Mouse (Mus musculus) C2C12 (cell line): ENCODE measurements around the gene Tfap2a. TPM values are rescaled to one million over a fixed set of nuclear protein-coding genes. Genes with fewer than 3 reads are reported as not detected.

Experiments
- H3K27me3 ChIP-seq: one replicate; pipeline ENCODE4 v1.6.1; 2011; ENCODE audit not compliant: control insufficient read depth, insufficient read depth, insufficient read length
- H3K36me3 ChIP-seq: one replicate; pipeline ENCODE4 v1.6.1; 2011; ENCODE audit not compliant: control insufficient read depth, insufficient read depth
- H3K4me3 ChIP-seq: one replicate; pipeline ENCODE4 v1.5.1; 2011; ENCODE audit warnings: mild to moderate bottlenecking, control low read depth; ENCODE audit not compliant: poor library complexity, insufficient read depth, severe bottlenecking
- H3K79me2 ChIP-seq: one replicate; pipeline ENCODE4 v1.6.1; 2011; ENCODE audit not compliant: control insufficient read depth, insufficient read depth
- H3K79me3 ChIP-seq: one replicate; pipeline ENCODE4 v1.6.1; 2011; ENCODE audit warnings: low read depth, control low read depth
- H3ac ChIP-seq: one replicate; pipeline ENCODE3; 2011; ENCODE audit warnings: low read depth; ENCODE audit not compliant: control insufficient read depth, insufficient read length
- CEBPB ChIP-seq: IDR thresholded peaks from one replicate; pipeline ENCODE4 v1.6.1; 2011; ENCODE audit warnings: low read depth, mild to moderate bottlenecking, control low read depth, moderate library complexity
- CTCF ChIP-seq: IDR thresholded peaks from one replicate; pipeline ENCODE4 v1.5.1; 2011; ENCODE audit not compliant: control insufficient read depth, insufficient read depth, insufficient read length
- FOSL1 ChIP-seq: IDR thresholded peaks from one replicate; pipeline ENCODE4 v1.8.0; 2011; ENCODE audit warnings: mild to moderate bottlenecking, low read length; ENCODE audit not compliant: poor library complexity, insufficient read depth, severe bottlenecking
- MAX ChIP-seq: IDR thresholded peaks from one replicate; pipeline ENCODE4 v1.6.1; 2011; ENCODE audit warnings: mild to moderate bottlenecking, control low read depth
- MYOD1 ChIP-seq: IDR thresholded peaks from one replicate; pipeline ENCODE4 v1.6.1; 2011; ENCODE audit warnings: low read depth; ENCODE audit not compliant: control insufficient read depth, insufficient read length
- MYOG ChIP-seq: IDR thresholded peaks from one replicate; pipeline ENCODE4 v1.6.1; 2011; ENCODE audit not compliant: control insufficient read depth, insufficient read length; ENCODE audit errors: extremely low read depth
- USF1 ChIP-seq: IDR thresholded peaks from one replicate; pipeline ENCODE4 v1.6.1; 2011; ENCODE audit warnings: low read depth, mild to moderate bottlenecking, control low read depth, moderate library complexity
- polyA plus RNA-seq: library from polyadenylated mRNA; unstranded; fragments of >200 nt; fragmentation: generic; extraction: Trizol; gene quantifications from one replicate; pipeline ENCODE4 v1.2.1, GENCODE M21; 2012; ENCODE audit warnings: missing spikeins

Gene Tfap2a
- polyA plus RNA-seq, 1 experiment, result 0.89 TPM

- peaks cover 77% of the 10 kb centered on the region for H3K27me3 ChIP-seq
- no peaks in the 10 kb centered on the region for H3K79me3 ChIP-seq
- H3K4me3 ChIP-seq, result no peak overlapping the region
- TF ChIP-seq FOSL1, result no peak
- no peak for TF ChIP-seq MAX
- TF ChIP-seq CTCF, result no peak
- no peak overlapping the region for H3ac ChIP-seq
- H3K36me3 ChIP-seq, result no peaks in the 10 kb centered on the region
- no peaks in the 10 kb centered on the region for H3K79me2 ChIP-seq
These were observed 2.7 kb upstream of the Tfap2a start for GRCm38 (mm10) chr13:40740727-40741360.

GRCm38 (mm10) chr13:40739901-40740300 is 1.7 kb upstream of the Tfap2a start:
- H3ac ChIP-seq, result no peak overlapping the region
- H3K4me3 ChIP-seq, result no peak overlapping the region

GRCm38 (mm10) chr13:40739121-40739650 is 1.0 kb upstream of the Tfap2a start:
- no peak overlapping the region for H3ac ChIP-seq
- H3K4me3 ChIP-seq, result no peak overlapping the region
- no peaks in the 10 kb centered on the region for H3K79me3 ChIP-seq
- no peaks in the 10 kb centered on the region for H3K79me2 ChIP-seq
- H3K36me3 ChIP-seq, result no peaks in the 10 kb centered on the region
- no peak for TF ChIP-seq MYOG
- no peak for TF ChIP-seq CTCF
- no peak for TF ChIP-seq CEBPB
- TF ChIP-seq FOSL1, result no peak
- no peak for TF ChIP-seq MAX
- TF ChIP-seq USF1, result no peak
- TF ChIP-seq MYOD1, result no peak
- peaks cover 77% of the 10 kb centered on the region for H3K27me3 ChIP-seq

More at GRCm38 (mm10) chr13:40739901-40740300, 1.7 kb upstream of the Tfap2a start:
- H3K27me3 ChIP-seq, result peaks cover 80% of the 10 kb centered on the region
- H3K79me3 ChIP-seq, result no peaks in the 10 kb centered on the region
- H3K79me2 ChIP-seq, result no peaks in the 10 kb centered on the region
- TF ChIP-seq MYOD1 (no peak), USF1 (no peak), FOSL1 (no peak), MAX (no peak)
- no peaks in the 10 kb centered on the region for H3K36me3 ChIP-seq

GRCm38 (mm10) chr13:40737761-40738160 is 415 bp downstream of the Tfap2a start:
- no peak overlapping the region for H3ac ChIP-seq
- no peaks in the 10 kb centered on the region for H3K36me3 ChIP-seq
- no peak overlapping the region for H3K4me3 ChIP-seq
- no peaks in the 10 kb centered on the region for H3K79me2 ChIP-seq
- TF ChIP-seq MYOG (no peak), MYOD1 (no peak), MAX (no peak), CEBPB (no peak), FOSL1 (no peak), USF1 (no peak), CTCF (no peak)
- peaks cover 80% of the 10 kb centered on the region for H3K27me3 ChIP-seq
- H3K79me3 ChIP-seq, result no peaks in the 10 kb centered on the region

GRCm38 (mm10) chr13:40737099-40737498 is 1.1 kb downstream of the Tfap2a start:
- Histone ChIP-seq H3K79me3 (no peaks in the 10 kb centered on the region), H3K79me2 (no peaks in the 10 kb centered on the region), H3K36me3 (no peaks in the 10 kb centered on the region), H3K4me3 (no peak overlapping the region), H3ac (no peak overlapping the region), H3K27me3 (peaks cover 80% of the 10 kb centered on the region)
- TF ChIP-seq FOSL1 (no peak), MYOD1 (no peak), CEBPB (no peak), MAX (no peak), CTCF (no peak), USF1 (no peak), MYOG (no peak)

GRCm38 (mm10) chr13:40736107-40736780 is 1.9 kb downstream of the Tfap2a start:
- Histone ChIP-seq H3ac (no peak overlapping the region), H3K36me3 (no peaks in the 10 kb centered on the region), H3K79me2 (no peaks in the 10 kb centered on the region), H3K4me3 (no peak overlapping the region), H3K79me3 (no peaks in the 10 kb centered on the region), H3K27me3 (peaks cover 80% of the 10 kb centered on the region)
- TF ChIP-seq CTCF (no peak), CEBPB (no peak), MYOG (no peak), USF1 (no peak), FOSL1 (no peak), MYOD1 (no peak)
